Mouse (Mus musculus): ENCODE measurements around the gene Med19.
A peak's percentile ranks its signal among the peaks of the same experiment; 100 is the strongest.

The Med19 gene

DNA sequence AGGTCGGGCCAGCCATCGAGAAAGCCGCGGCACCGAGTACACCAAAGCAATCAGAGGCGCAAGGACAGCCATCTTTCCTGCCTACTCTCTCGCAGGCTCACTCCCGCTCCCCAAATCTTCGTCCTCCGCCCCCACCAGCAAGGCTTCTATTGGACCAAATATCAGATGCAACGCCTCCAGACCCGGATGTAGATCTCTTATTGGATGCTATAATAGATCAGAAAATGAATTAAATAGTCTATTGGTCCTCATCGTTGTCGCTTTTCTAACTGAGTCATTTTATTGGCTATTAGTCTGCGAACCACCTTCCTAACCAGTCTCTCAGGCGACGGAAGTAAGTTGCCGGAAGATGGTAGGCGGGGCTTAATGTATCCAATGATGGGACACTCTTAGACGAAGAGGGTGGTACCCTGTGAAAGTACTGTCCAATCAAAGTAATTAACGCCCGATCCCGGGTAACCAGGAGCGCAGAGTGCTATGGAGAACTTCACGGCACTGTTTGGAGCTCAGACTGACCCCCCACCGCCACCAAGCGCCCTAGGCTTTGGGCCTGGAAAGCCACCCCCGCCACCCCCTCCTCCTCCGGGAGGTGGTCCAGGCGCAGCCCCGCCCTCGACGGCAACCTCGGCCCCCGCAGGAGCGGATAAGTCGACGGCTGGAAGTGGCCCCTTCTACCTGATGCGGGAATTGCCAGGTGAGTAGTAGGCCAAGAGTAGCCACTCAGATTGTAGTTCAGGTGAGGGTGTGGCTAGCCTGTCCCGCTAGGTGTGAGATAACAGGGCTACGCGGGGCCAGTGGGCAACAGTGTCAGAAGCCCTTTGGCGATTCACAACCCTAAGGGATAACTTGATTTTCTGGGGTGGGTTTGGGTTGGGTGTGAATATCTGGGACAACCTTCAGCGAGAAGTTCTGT, at the start of gene Med19, which contains the start of gene Gm28635:
Gene Med19, plus strand, starts transcription at position 435 of the 913 bp plus-strand sequence.
Gene Gm28635, minus strand, starts transcription at position 74 of the 913 bp plus-strand sequence.
- DNase-seq (ENCODE audit: low spot score) = peak; percentile 99

DNA sequence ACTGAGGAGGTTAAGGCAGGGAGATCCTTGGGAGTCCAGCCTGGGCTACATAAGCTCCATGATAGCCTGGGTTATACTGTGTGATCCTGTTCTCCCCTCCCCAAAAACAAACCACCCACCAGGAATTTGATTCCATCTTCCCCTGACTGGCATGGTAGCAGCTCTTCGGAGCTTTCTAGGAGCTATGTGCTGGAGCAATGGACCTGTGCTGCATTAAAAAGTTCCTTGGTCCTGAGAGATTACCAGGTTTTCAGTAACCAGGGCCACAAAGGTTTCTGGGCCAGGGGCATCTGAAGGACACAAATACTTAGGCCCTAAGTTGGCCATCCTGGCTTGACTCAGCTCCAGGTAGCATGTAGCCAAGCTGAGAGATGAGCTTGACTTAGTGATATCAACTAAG, 46.2 kb upstream of the Med19 start:
- DNase-seq (ENCODE audit: low spot score) = no peak

DNA sequence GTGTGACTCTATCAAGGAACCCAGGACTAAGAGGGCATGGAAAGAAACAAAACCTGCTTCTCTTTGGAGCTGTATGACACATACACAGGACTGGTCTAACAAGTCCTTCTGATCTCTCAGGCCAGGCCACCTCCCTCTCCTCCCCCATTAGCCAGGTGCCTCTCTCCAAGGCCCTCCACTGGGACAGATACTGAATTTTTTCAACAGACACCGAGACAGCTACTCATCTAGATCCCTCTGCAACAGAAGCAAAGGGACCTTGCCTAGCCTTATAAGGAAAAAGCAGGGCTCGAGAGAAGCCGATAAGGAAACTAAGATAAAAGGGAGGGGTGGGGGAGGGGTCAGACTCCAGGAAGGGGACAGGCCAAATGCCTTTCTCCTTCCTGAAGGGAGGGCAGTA, 45.2 kb upstream of the Med19 start:
- DNase-seq (ENCODE audit: low spot score) = peak; percentile 55

DNA sequence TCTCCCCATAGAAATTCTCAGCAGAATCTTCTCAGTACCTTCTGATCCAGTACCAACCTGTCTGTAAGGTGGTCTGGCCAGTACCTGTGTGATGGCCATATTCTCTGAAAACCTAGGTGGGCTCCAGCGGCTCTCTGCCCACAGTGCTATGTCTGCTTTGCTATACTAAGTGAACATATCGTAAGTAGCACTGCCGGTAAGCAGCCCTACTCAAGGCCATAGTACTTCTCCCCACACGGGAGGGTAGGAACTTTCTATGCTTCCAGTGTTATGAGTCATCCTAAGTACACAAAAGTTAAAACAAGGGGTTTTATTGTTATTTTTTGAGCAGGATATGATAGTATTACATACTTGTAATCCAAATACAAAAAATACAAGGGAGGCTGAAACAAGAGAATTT, 44.2 kb upstream of the Med19 start:
- DNase-seq (ENCODE audit: low spot score) = no peak

DNA sequence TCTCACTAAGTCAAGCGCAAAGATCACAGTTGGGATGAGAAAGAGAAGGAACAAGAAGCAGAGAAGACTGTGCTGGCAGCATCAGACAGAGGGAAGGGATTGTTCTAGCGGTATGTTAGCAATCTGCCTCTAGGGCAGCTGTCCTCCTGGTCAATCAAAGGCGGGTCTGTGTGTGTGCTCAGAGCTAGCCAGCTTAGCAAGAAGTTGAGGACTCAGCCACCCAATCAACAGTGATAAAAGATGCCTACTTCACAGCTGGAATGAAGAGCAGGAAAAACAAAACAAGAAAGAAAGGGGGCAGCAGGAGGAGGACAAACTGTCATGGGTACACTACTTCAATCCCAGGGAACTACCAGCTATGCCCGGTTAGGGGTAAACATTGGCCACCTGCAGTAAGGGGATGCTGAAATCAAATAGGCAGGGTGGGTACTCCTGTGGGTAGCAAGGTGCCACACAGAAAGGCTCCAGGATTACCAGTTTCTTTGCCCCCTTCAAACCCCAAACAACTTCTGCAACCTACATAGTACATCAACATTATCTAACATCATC, 43.2 kb upstream of the Med19 start:
- peak; percentile 71 for DNase-seq (ENCODE audit: low spot score)

- DNase-seq (ENCODE audit: low spot score) = peak; percentile 79
Measured at GRCm38 (mm10) chr2:84635611-84636010, 42.6 kb upstream of the Med19 start.

GRCm38 (mm10) chr2:84636231-84636741, 41.9 kb upstream of the Med19 start:
- peak; percentile 77 for DNase-seq (ENCODE audit: low spot score)

- no peak for DNase-seq (ENCODE audit: low spot score)
Measured at GRCm38 (mm10) chr2:84637452-84638165, 40.6 kb upstream of the Med19 start.

- no peak for DNase-seq (ENCODE audit: low spot score)
Measured at GRCm38 (mm10) chr2:84638428-84639220, 39.6 kb upstream of the Med19 start.

- no peak for DNase-seq (ENCODE audit: low spot score)
Measured at GRCm38 (mm10) chr2:84640833-84641232, 37.4 kb upstream of the Med19 start.

GRCm38 (mm10) chr2:84646138-84646537, 32.1 kb upstream of the Med19 start:
- DNase-seq (ENCODE audit: low spot score) = no peak

GRCm38 (mm10) chr2:84647051-84647568, 31.1 kb upstream of the Med19 start:
- no peak for DNase-seq (ENCODE audit: low spot score)

DNA sequence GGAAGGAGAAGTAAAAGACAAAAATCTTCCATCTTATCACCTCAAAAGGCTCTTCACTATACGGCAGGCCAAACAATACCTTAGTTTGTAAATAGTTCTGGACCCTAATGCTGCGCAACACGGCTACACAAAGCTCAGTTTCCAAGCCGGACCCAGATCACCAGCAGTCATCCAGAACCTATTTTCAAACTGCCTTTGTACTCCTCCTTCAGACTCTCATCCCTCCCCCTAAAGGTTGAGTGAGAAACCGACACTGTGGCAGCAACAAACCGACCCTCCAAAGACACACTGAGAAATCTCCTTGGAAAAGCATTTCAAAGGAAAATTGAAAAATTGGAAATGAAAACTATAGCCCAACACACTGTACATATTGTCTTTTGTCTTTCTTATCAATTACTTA, 29.8 kb upstream of the Med19 start:
- peak; percentile 51 for DNase-seq (ENCODE audit: low spot score)

GRCm38 (mm10) chr2:84649674-84650073, 28.5 kb upstream of the Med19 start:
- DNase-seq (ENCODE audit: low spot score) = peak; percentile 39

DNA sequence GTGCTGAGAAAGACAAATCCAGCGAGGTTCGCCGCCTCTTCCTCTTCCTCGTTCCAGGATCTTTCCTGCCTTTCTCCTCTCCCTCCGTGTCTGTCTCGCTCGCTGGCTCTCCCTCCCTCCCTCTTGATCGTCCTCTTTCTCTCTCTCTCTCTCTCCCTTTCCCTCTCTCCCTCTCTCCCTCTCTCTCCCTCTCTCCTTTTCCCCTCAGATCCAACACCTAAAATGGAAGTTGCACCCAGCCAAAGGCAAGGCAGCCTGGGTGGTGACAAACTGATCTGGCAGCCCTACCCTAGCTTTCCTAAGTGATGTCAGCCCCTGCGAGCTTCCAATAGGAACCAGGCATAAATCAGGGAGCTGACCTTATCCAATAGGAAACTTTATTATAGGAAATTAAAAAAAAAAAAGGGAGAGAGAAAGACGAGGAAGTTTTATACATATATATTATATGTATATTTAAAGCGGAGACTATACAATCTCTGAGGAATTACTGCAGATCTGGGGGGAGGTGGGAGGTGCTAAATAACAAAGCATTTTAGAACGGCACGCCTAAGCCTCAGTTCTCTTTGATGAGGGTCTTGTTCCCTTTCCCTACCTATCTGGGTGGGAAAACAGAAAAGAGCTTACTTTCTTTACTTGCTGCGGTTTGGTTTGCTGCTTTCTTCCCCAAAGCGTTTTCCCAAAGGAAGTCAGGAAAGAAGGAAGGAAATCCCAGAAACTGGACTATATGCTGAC, 27.6 kb upstream of the Med19 start, which contains the start of gene Ctnnd1:
Gene Ctnnd1, minus strand, starts transcription at position 302 of the 732 bp plus-strand sequence.
- peak; percentile 93 for DNase-seq (ENCODE audit: low spot score)

DNA sequence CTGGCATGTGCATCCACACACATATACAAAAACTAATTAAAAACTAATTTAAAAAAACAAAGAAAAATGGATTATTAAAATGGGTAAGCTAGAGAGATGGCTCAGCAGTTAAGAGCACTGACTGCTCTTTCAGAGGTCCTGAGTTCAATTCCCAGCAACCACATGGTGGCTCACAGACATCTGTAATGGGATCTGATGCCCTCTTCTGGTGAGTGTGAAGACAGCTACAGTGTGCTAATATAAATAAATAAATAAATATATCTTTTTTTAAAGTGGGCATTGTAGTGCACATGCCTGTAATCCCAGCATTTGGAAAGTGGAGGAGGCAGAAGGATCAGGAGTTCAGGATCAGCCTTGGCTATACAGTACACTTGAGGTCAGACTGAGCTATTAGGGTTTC, 24.8 kb upstream of the Med19 start:
- DNase-seq (ENCODE audit: low spot score) = no peak

GRCm38 (mm10) chr2:84655864-84656263, 22.3 kb upstream of the Med19 start:
- DNase-seq (ENCODE audit: low spot score) = no peak

DNA sequence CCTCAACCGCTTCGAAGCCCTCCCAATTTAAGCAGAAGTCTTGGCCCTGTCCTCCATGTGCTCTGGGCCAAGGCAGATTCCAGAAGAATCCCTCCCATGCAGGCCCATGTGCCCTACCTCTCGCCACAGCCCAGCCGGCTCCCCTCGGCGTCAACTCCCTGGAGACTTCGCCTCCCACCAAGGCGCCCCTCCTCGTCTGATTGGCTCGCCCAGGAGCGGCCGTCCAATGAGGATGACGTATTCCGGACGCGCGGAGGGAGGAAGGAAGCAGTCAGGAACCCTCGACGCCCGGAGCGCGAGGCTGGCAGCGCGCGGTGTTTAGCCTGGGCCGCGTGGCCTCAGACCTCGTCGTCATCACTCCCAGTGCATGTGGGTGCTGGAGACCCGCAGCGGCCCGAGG, 19.4 kb upstream of the Med19 start, which contains the start of gene Btbd18:
Gene Btbd18, plus strand, starts transcription at position 274 of the 400 bp plus-strand sequence.
- DNase-seq (ENCODE audit: low spot score) = no peak

GRCm38 (mm10) chr2:84660253-84660652, 17.9 kb upstream of the Med19 start:
- peak; percentile 72 for DNase-seq (ENCODE audit: low spot score)

DNA sequence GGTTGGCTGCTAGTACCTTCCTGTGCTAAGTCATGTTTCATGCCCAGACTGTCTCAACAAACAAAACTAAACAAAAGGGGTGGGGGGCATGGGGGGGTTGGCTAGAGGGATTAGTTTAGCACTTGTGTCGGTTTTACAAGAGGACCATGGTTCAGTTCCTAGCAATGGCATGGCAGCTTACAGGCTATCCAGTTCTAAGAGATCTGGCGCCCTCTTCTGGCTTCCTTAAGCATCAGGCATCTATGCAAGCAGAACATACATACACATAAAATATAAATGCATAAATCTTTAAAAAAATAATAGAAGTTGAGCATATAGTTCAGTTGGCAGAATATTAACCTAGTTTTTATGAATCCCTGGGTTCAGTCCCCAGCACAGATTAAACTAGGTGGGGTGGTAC, 15.3 kb upstream of the Med19 start:
- peak; percentile 81 for DNase-seq (ENCODE audit: low spot score)

DNA sequence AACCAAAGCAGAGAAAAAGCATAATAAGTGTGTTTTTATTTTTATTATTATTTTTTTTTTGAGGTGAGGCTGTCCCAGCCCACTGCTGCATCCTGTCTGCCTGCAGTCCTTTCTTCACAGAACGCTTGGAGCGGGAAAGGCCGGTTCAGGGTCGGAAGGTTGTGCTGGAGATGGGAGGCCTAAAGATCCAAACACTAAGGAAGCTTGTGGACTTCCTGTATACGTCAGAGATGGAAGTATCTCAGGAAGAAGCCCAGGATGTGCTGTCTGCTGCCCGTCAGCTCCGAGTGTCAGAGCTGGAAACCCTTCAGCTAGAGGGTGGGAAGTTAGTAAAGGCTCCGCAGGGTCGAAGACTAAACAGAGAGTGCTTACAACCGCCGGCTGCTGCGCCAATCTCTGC, 12.1 kb upstream of the Med19 start:
- DNase-seq (ENCODE audit: low spot score) = peak; percentile 32

All from embryo, embryonic 10 days (tissue).